Mouse (Mus musculus) heart, embryonic 11.5 days (tissue): ENCODE data around the gene Rrp1b. TPM values are rescaled to one million over a fixed set of nuclear protein-coding genes. Genes with fewer than 3 reads are reported as not detected.

ENCODE experiments used
- ATAC-seq: fragments of 200-750 bp; cut with Nextera tagmentation; replicated peaks from 2 replicates; pipeline ENCODE4 v1.8.0; 2017; ENCODE audit warnings: moderate library complexity; ENCODE audit not compliant: insufficient number of reproducible peaks, low FRiP score, low TSS enrichment
- H3K27ac ChIP-seq: fragments of 300-500 bp; sonication (generic); 2 replicates; pipeline ENCODE4 v1.5.1; 2014; ENCODE audit warnings: mild to moderate bottlenecking, low read depth, low read length
- H3K27me3 ChIP-seq: fragments of 300-500 bp; sonication (generic); 2 replicates; pipeline ENCODE4 v1.6.1; 2014; ENCODE audit warnings: mild to moderate bottlenecking, low read length, mixed read lengths; ENCODE audit not compliant: control insufficient read depth, insufficient read depth
- H3K36me3 ChIP-seq: fragments of 300-500 bp; sonication (generic); 2 replicates; pipeline ENCODE4 v1.6.1; 2014; ENCODE audit warnings: mild to moderate bottlenecking, low read length, moderate library complexity, mixed read lengths; ENCODE audit not compliant: control insufficient read depth, insufficient read depth
- H3K4me1 ChIP-seq: fragments of 300-500 bp; sonication (generic); 2 replicates; pipeline ENCODE4 v1.6.1; 2014; ENCODE audit warnings: low read length; ENCODE audit not compliant: control insufficient read depth, insufficient read depth
- H3K4me2 ChIP-seq: fragments of 300-500 bp; sonication (generic); 2 replicates; pipeline ENCODE4 v1.6.1; 2014; ENCODE audit warnings: mild to moderate bottlenecking, moderate library complexity
- H3K4me3 ChIP-seq: fragments of 300-500 bp; sonication (generic); 2 replicates; pipeline ENCODE4 v1.5.1; 2014; ENCODE audit warnings: low read depth, low read length
- H3K9ac ChIP-seq: fragments of 300-500 bp; sonication (generic); 2 replicates; pipeline ENCODE4 v1.6.1; 2014; ENCODE audit warnings: mild to moderate bottlenecking, low read depth, low read length, moderate library complexity
- H3K9me3 ChIP-seq: fragments of 300-500 bp; sonication (generic); replicated peaks from 2 replicates; pipeline ENCODE4 v1.6.1; 2016; ENCODE audit warnings: low read length; ENCODE audit not compliant: control insufficient read depth
- WGBS: fragments of 180-500 bp; shearing (Covaris S2); extraction: QIAGEN DNeasy Blood & Tissue Kit; methylation state at CpG from one replicate; pipeline ENCODE4 v1.1.7; 2014; ENCODE audit not compliant: insufficient replicate concordance; 5-methylcytosine and 5-hydroxymethylcytosine counted together
- polyA plus RNA-seq: library from polyadenylated mRNA; unstranded; fragments of >200 nt; fragmentation: Nextera tagmentation; extraction: Ambion mirVana; gene quantifications from 2 replicates; pipeline ENCODE4 v1.2.1, GENCODE M21; 2014

Rrp1b gene
- polyA plus RNA-seq, 1 experiment from 2014 or later, result 44.3 TPM

- Histone ChIP-seq H3K27ac (no peak overlapping the region), H3K4me1 (peaks cover 11% of the 10 kb centered on the region), H3K9me3 (no peaks in the 10 kb centered on the region), H3K36me3 (no peaks in the 10 kb centered on the region), H3K27me3 (no peaks in the 10 kb centered on the region), H3K4me2 (no peak overlapping the region), H3K4me3 (no peak overlapping the region), H3K9ac (no peak overlapping the region)
- 86% methylated on average over 10 of the region's 10 CpGs for WGBS
- ATAC-seq, result no peak
These were observed 4.4 kb downstream of the Rrp1b start for GRCm38 (mm10) chr17:32040263-32040662.

- H3K27me3 ChIP-seq, result no peaks in the 10 kb centered on the region
- WGBS, result 90% methylated on average over 5 of the region's 5 CpGs
- H3K4me2 ChIP-seq, result no peak overlapping the region
- no peak overlapping the region for H3K4me3 ChIP-seq
- H3K4me1 ChIP-seq, result no peaks in the 10 kb centered on the region
- no peaks in the 10 kb centered on the region for H3K9me3 ChIP-seq
- H3K9ac ChIP-seq, result no peak overlapping the region
- H3K36me3 ChIP-seq, result peaks cover 13% of the 10 kb centered on the region
- ATAC-seq, result no peak
- no peak overlapping the region for H3K27ac ChIP-seq
These were observed 10.6 kb downstream of the Rrp1b start for GRCm38 (mm10) chr17:32046541-32046940.

GRCm38 (mm10) chr17:32048351-32048750 lies 12.5 kb downstream of the Rrp1b start:
- ATAC-seq, result no peak
- Histone ChIP-seq H3K4me2 (no peak overlapping the region), H3K9me3 (no peaks in the 10 kb centered on the region), H3K36me3 (peaks cover 23% of the 10 kb centered on the region), H3K4me1 (no peaks in the 10 kb centered on the region), H3K4me3 (no peak overlapping the region), H3K27me3 (no peaks in the 10 kb centered on the region), H3K27ac (no peak overlapping the region), H3K9ac (no peak overlapping the region)
- 84% methylated on average over 5 of the region's 5 CpGs for WGBS

- Histone ChIP-seq H3K36me3 (peaks cover 23% of the 10 kb centered on the region), H3K4me3 (no peak overlapping the region), H3K4me2 (no peak overlapping the region), H3K9ac (no peak overlapping the region), H3K27me3 (no peaks in the 10 kb centered on the region), H3K9me3 (no peaks in the 10 kb centered on the region), H3K4me1 (no peaks in the 10 kb centered on the region), H3K27ac (no peak overlapping the region)
- ATAC-seq, result no peak
- WGBS, result 77% methylated on average over 4 of the region's 4 CpGs
These were observed 14.0 kb downstream of the Rrp1b start for GRCm38 (mm10) chr17:32049914-32050313.

- no peaks in the 10 kb centered on the region for H3K27me3 ChIP-seq
- H3K4me2 ChIP-seq, result no peak overlapping the region
- no peak overlapping the region for H3K4me3 ChIP-seq
- H3K27ac ChIP-seq, result no peak overlapping the region
- no peak overlapping the region for H3K9ac ChIP-seq
- peaks cover 27% of the 10 kb centered on the region for H3K36me3 ChIP-seq
- no peaks in the 10 kb centered on the region for H3K9me3 ChIP-seq
- H3K4me1 ChIP-seq, result no peaks in the 10 kb centered on the region
- 90% methylated on average over 6 of the region's 6 CpGs for WGBS
- ATAC-seq, result no peak
These were observed 14.7 kb downstream of the Rrp1b start for GRCm38 (mm10) chr17:32050609-32051008.

- Histone ChIP-seq H3K4me2 (no peak overlapping the region), H3K4me1 (no peaks in the 10 kb centered on the region), H3K36me3 (peaks cover 37% of the 10 kb centered on the region), H3K4me3 (no peak overlapping the region), H3K9me3 (no peaks in the 10 kb centered on the region), H3K27ac (no peak overlapping the region), H3K9ac (no peak overlapping the region), H3K27me3 (no peaks in the 10 kb centered on the region)
- ATAC-seq, result no peak
- WGBS, result 71% methylated on average over 5 of the region's 5 CpGs
These were observed 16.6 kb downstream of the Rrp1b start for GRCm38 (mm10) chr17:32052237-32053080.

- no peak overlapping the region for H3K4me3 ChIP-seq
- ATAC-seq, result no peak
- H3K4me1 ChIP-seq, result no peaks in the 10 kb centered on the region
- no peak overlapping the region for H3K27ac ChIP-seq
- no peak overlapping the region for H3K9ac ChIP-seq
- no peak overlapping the region for H3K4me2 ChIP-seq
- peaks cover 39% of the 10 kb centered on the region for H3K36me3 ChIP-seq
- 82% methylated on average over 5 of the region's 5 CpGs for WGBS
- no peaks in the 10 kb centered on the region for H3K27me3 ChIP-seq
- H3K9me3 ChIP-seq, result no peaks in the 10 kb centered on the region
These were observed 17.8 kb downstream of the Rrp1b start for GRCm38 (mm10) chr17:32053677-32054076.

GRCm38 (mm10) chr17:32057843-32058242 lies 21.9 kb downstream of the Rrp1b start:
- no peak overlapping the region for H3K4me2 ChIP-seq
- H3K4me1 ChIP-seq, result peaks cover 2% of the 10 kb centered on the region; the same call in 1 of the 2 replicates
- no peak overlapping the region for H3K9ac ChIP-seq
- H3K36me3 ChIP-seq, result peaks cover 40% of the 10 kb centered on the region
- H3K27ac ChIP-seq, result no peak overlapping the region
- WGBS, result 95% methylated on average over 2 of the region's 2 CpGs
- H3K9me3 ChIP-seq, result no peaks in the 10 kb centered on the region
- no peaks in the 10 kb centered on the region for H3K27me3 ChIP-seq
- ATAC-seq, result no peak
- no peak overlapping the region for H3K4me3 ChIP-seq

- 93% methylated on average over 2 of the region's 2 CpGs for WGBS
- peaks cover 39% of the 10 kb centered on the region for H3K36me3 ChIP-seq
- no peak for ATAC-seq
These were observed 23.2 kb downstream of the Rrp1b start for GRCm38 (mm10) chr17:32059084-32059483.

More at GRCm38 (mm10) chr17:32059084-32059483, 23.2 kb downstream of the Rrp1b start:
- H3K4me3 ChIP-seq, result no peak overlapping the region
- no peaks in the 10 kb centered on the region for H3K9me3 ChIP-seq
- no peak overlapping the region for H3K27ac ChIP-seq
- no peak overlapping the region for H3K9ac ChIP-seq
- H3K4me2 ChIP-seq, result no peak overlapping the region
- H3K4me1 ChIP-seq, result peaks cover 7% of the 10 kb centered on the region; the same call in 1 of the 2 replicates
- H3K27me3 ChIP-seq, result no peaks in the 10 kb centered on the region
